ENCODE assay signal across 11 mouse cellular contexts in the genomic region with DNA sequence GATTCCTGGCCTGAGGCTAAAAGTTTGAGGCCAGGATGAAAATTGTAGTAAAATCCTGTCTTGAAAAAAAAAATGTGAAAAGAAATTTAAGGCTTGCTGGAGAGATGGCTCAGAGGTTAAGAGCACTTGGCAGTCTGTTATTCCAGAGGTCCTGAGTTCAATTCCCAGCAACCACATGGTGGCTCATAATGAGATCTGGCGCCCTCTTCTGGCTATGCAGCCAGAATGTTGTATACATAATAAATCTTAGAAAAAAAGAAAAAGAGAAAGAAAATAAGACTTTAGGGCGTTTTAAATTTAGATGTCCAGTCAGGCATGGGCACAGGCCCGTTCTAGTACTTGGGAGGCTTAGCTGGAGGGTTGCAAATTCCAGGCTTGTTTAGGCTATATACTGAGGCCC. TPM values are rescaled to one million over a fixed set of nuclear protein-coding genes. Genes with fewer than 3 reads are reported as not detected.
DNase-seq lines count a peak whose midpoint lies in the region; ATAC-seq and TF ChIP-seq lines count a peak whose summit lies in the region.
"Had no signal": no experiment of that assay in that cellular context is flagged by ENCODE, and none has a peak within 500 bp of the region (broad histone marks: within the 10 kb centered on the region; RNA-seq: fewer than 3 reads in every experiment).

No protein-coding gene starts in this region.

- H3K27ac ChIP-seq in kidney, postnatal 0 days = no peak overlapping the region
- no peak overlapping the region for H3K27ac ChIP-seq in forebrain, embryonic 16.5 days (ENCODE audit: low read length)

- peak; percentile 65 for TF ChIP-seq CTCF in kidney, postnatal 0 days (IDR thresholded peaks at IDR 0.05; ENCODE audit: low read depth)
- peak; percentile 61 for TF ChIP-seq CTCF in E14TG2a.4 (conservative IDR thresholded peaks at IDR 0.05; ENCODE audit: low read length)

- H3K9me3 ChIP-seq in kidney, postnatal 0 days (replicated peaks; ENCODE audit: low read length) = no peaks in the 10 kb centered on the region
- no peaks in the 10 kb centered on the region for H3K9me3 ChIP-seq in E14TG2a.4 (ENCODE audit: low read length)
- H3K9me3 ChIP-seq in megakaryocyte, embryonic 14.5 days = no peaks in the 10 kb centered on the region
- H3K9me3 ChIP-seq in forebrain, embryonic 16.5 days (ENCODE audit: control insufficient read depth, low read length) = no peaks in the 10 kb centered on the region

- WGBS in kidney, postnatal 0 days = 44% methylated on average over 3 of the region's 3 CpGs
- 61% methylated on average over 3 of the region's 3 CpGs for WGBS in forebrain, embryonic 16.5 days

- no peaks in the 10 kb centered on the region for H3K27me3 ChIP-seq in kidney, postnatal 0 days (ENCODE audit: insufficient read depth, low read length)
- no peaks in the 10 kb centered on the region for H3K27me3 ChIP-seq in E14TG2a.4 (ENCODE audit: insufficient read depth, low read length)
- H3K27me3 ChIP-seq in megakaryocyte, embryonic 14.5 days (replicated peaks) = no peaks in the 10 kb centered on the region
- H3K27me3 ChIP-seq in forebrain, embryonic 16.5 days (replicated peaks; ENCODE audit: control insufficient read depth, insufficient read depth, low read length) = no peaks in the 10 kb centered on the region

- no peaks in the 10 kb centered on the region for H3K36me3 ChIP-seq in kidney, postnatal 0 days (ENCODE audit: insufficient read depth, low read length)
- peaks cover 38% of the 10 kb centered on the region for H3K36me3 ChIP-seq in E14TG2a.4 (ENCODE audit: insufficient read depth, low read length)
- peaks cover 57% of the 10 kb centered on the region for H3K36me3 ChIP-seq in megakaryocyte, embryonic 14.5 days (replicated peaks; ENCODE audit: low read length)
- no peaks in the 10 kb centered on the region for H3K36me3 ChIP-seq in forebrain, embryonic 16.5 days (ENCODE audit: control insufficient read depth, insufficient read depth)

- 0 out of 2 replicates have a peak, but pooled peaks cover 7% of the 10 kb centered on the region for H3K4me1 ChIP-seq in kidney, postnatal 0 days (replicated peaks; ENCODE audit: insufficient read depth, low read length)
- peaks cover 40% of the 10 kb centered on the region for H3K4me1 ChIP-seq in E14TG2a.4 (replicated peaks; ENCODE audit: low read depth, low read length)
- peaks cover 76% of the 10 kb centered on the region for H3K4me1 ChIP-seq in megakaryocyte, embryonic 14.5 days
- 0 out of 2 replicates have a peak, but pooled peaks cover under 1% of the 10 kb centered on the region for H3K4me1 ChIP-seq in forebrain, embryonic 16.5 days (replicated peaks; ENCODE audit: control insufficient read depth, insufficient read depth, low read length)

- no peak overlapping the region for H3K4me3 ChIP-seq in kidney, postnatal 0 days (replicated peaks; ENCODE audit: low read depth, low read length)
- H3K4me3 ChIP-seq in E14TG2a.4 (replicated peaks; ENCODE audit: low read length) = no peak overlapping the region
- peak overlapping the region; percentile 23 for H3K4me3 ChIP-seq in megakaryocyte, embryonic 14.5 days (replicated peaks)
- H3K4me3 ChIP-seq in forebrain, embryonic 16.5 days (replicated peaks; ENCODE audit: low read length) = no peak overlapping the region
- H3K4me3 ChIP-seq: myocyte had no signal

- H3K9ac ChIP-seq in kidney, postnatal 0 days (ENCODE audit: low read depth, low read length) = no peak overlapping the region
- no peak overlapping the region for H3K9ac ChIP-seq in forebrain, embryonic 16.5 days (replicated peaks; ENCODE audit: low read depth, low read length)

- H3K4me2 ChIP-seq in kidney, postnatal 0 days (ENCODE audit: low read length) = no peak overlapping the region
- no peak overlapping the region for H3K4me2 ChIP-seq in forebrain, embryonic 16.5 days (ENCODE audit: low read length)

- peak; percentile 70 for DNase-seq in kidney, postnatal 0 days (ENCODE audit: low spot score)
- DNase-seq in kidney, adult 18-20 months = no peak
- peak; percentile 68 for DNase-seq in ZHBTc4 (ENCODE audit: low read depth, low spot score)
- DNase-seq in layer of hippocampus, adult 9-10 months (ENCODE audit: low spot score) = no peak
- DNase-seq in layer of hippocampus, postnatal 14 days (ENCODE audit: low spot score in 2 of 2) = no peak

- ATAC-seq in kidney, postnatal 0 days (replicated peaks; ENCODE audit: low FRiP score, low read depth) = no peak
- ATAC-seq in forebrain, embryonic 16.5 days = no peak

RNA-seq across cellular contexts. Expression of a gene that starts 7.2 kb away (rescaled TPM):
- polyA plus RNA-seq in kidney, postnatal 0 days (2015; fragmentation: Nextera tagmentation; extraction: Ambion mirVana) = 237 and 263 TPM in 2 replicates
- polyA plus RNA-seq in megakaryocyte, embryonic 14.5 days (2012; ENCODE audit: insufficient read depth, low replicate concordance) = 33.2 and 56.2 TPM in 2 replicates
- 221 TPM in 2 replicates for polyA plus RNA-seq in forebrain, embryonic 16.5 days (2015; fragmentation: Nextera tagmentation; extraction: Ambion mirVana)
- 100 to 1,000 TPM; 102 to 105 TPM for total RNA-seq in layer of hippocampus, postnatal 14 days (2021)

RNA-seq across cellular contexts. Expression of a gene that starts 21.5 kb away (rescaled TPM):
- 1.9 and 2.8 TPM in 2 replicates for polyA plus RNA-seq in kidney, postnatal 0 days (2015; fragmentation: Nextera tagmentation; extraction: Ambion mirVana)
- 321 and 342 TPM in 2 replicates for polyA plus RNA-seq in megakaryocyte, embryonic 14.5 days (2012; ENCODE audit: insufficient read depth, low replicate concordance)
- 0.30 and 0.39 TPM in 2 replicates for polyA plus RNA-seq in forebrain, embryonic 16.5 days (2015; fragmentation: Nextera tagmentation; extraction: Ambion mirVana)
- total RNA-seq in layer of hippocampus, postnatal 14 days (2021) = not detected

RNA-seq across cellular contexts. Expression of a gene that starts 30.7 kb away (rescaled TPM):
- polyA plus RNA-seq in kidney, postnatal 0 days (2015; fragmentation: Nextera tagmentation; extraction: Ambion mirVana) = 0.47 and 0.65 TPM in 2 replicates
- 1.00 and 1.6 TPM in 2 replicates for polyA plus RNA-seq in megakaryocyte, embryonic 14.5 days (2012; ENCODE audit: insufficient read depth, low replicate concordance)
- 0.24 and 0.73 TPM in 2 replicates for polyA plus RNA-seq in forebrain, embryonic 16.5 days (2015; fragmentation: Nextera tagmentation; extraction: Ambion mirVana)
- under 1 TPM; 0.74 to 0.81 TPM for total RNA-seq in layer of hippocampus, postnatal 14 days (2021)
- total RNA-seq: common myeloid progenitor, adult 5-6 weeks; heart, postnatal 36 days had no signal

RNA-seq across cellular contexts. Expression of a gene that starts 39.5 kb away (rescaled TPM):
- 705 and 720 TPM in 2 replicates for polyA plus RNA-seq in kidney, postnatal 0 days (2015; fragmentation: Nextera tagmentation; extraction: Ambion mirVana)
- 12.1 and 56.4 TPM in 2 replicates for polyA plus RNA-seq in megakaryocyte, embryonic 14.5 days (2012; ENCODE audit: insufficient read depth, low replicate concordance)
- 935 and 1,030 TPM in 2 replicates for polyA plus RNA-seq in forebrain, embryonic 16.5 days (2015; fragmentation: Nextera tagmentation; extraction: Ambion mirVana)
- 100 to 1,000 TPM; 297 to 307 TPM for total RNA-seq in layer of hippocampus, postnatal 14 days (2021)

RNA-seq across cellular contexts. Expression of a gene that starts 40.1 kb away (rescaled TPM):
- 62.0 and 68.2 TPM in 2 replicates for polyA plus RNA-seq in kidney, postnatal 0 days (2015; fragmentation: Nextera tagmentation; extraction: Ambion mirVana)
- 0.77 and 1.5 TPM in 2 replicates for polyA plus RNA-seq in megakaryocyte, embryonic 14.5 days (2012; ENCODE audit: insufficient read depth, low replicate concordance)
- 132 and 139 TPM in 2 replicates for polyA plus RNA-seq in forebrain, embryonic 16.5 days (2015; fragmentation: Nextera tagmentation; extraction: Ambion mirVana)
- 100 to 1,000 TPM; 155 to 158 TPM for total RNA-seq in layer of hippocampus, postnatal 14 days (2021)

Comparison
In these comparisons a context has a peak if more than half of its experiments do, and no peak if none do; other contexts are left out.
1. DNase-seq: peak in kidney, postnatal 0 days (single experiment) and ZHBTc4 (single experiment); none in kidney, adult 18-20 months (single experiment), layer of hippocampus, adult 9-10 months (single experiment) and layer of hippocampus, postnatal 14 days (0 of 2).
2. RNA of a gene that starts 21.5 kb away (polyA plus RNA-seq): 321 to 342 TPM in megakaryocyte, embryonic 14.5 days; 1.9 to 2.8 TPM in kidney, postnatal 0 days and 0.30 to 0.39 TPM in forebrain, embryonic 16.5 days; every median in the first group is over 10 times any median in the second.